Mouse (Mus musculus) liver, embryonic 11.5 days (tissue): ENCODE results near the gene Comp. TPM values are rescaled to one million over a fixed set of nuclear protein-coding genes. Genes with fewer than 3 reads are reported as not detected.

ENCODE experiments used
- ATAC-seq: fragments of 200-750 bp; cut with Nextera tagmentation; replicated peaks from 2 replicates; pipeline ENCODE4 v1.8.0; 2017; ENCODE audit warnings: moderate number of reproducible peaks, mild to moderate bottlenecking, moderate TSS enrichment, moderate library complexity; ENCODE audit not compliant: low FRiP score
- DNase-seq: peaks from one replicate; pipeline ENCODE4 v3.0.0-alpha.2; 2017; ENCODE audit warnings: low spot score
- H3K27ac ChIP-seq: fragments of 300-500 bp; sonication (generic); 2 replicates; pipeline ENCODE4 v1.5.1; 2014; ENCODE audit warnings: mild to moderate bottlenecking, low read depth, low read length, control low read depth
- H3K27me3 ChIP-seq: fragments of 300-500 bp; sonication (generic); replicated peaks from 2 replicates; pipeline ENCODE4 v1.6.1; 2014; ENCODE audit warnings: low read length, mixed read lengths; ENCODE audit not compliant: control insufficient read depth, insufficient read depth
- H3K36me3 ChIP-seq: fragments of 300-500 bp; sonication (generic); 2 replicates; pipeline ENCODE4 v1.6.1; 2014; ENCODE audit warnings: mild to moderate bottlenecking, low read length, moderate library complexity, mixed read lengths; ENCODE audit not compliant: control insufficient read depth, insufficient read depth
- H3K4me1 ChIP-seq: fragments of 300-500 bp; sonication (generic); replicated peaks from 2 replicates; pipeline ENCODE4 v1.6.1; 2014; ENCODE audit warnings: low read length, mixed read lengths; ENCODE audit not compliant: control insufficient read depth, insufficient read depth
- H3K4me2 ChIP-seq: fragments of 300-500 bp; sonication (generic); 2 replicates; pipeline ENCODE4 v1.6.1; 2014; ENCODE audit warnings: mild to moderate bottlenecking, control low read depth, moderate library complexity
- H3K4me3 ChIP-seq: fragments of 300-500 bp; sonication (generic); 2 replicates; pipeline ENCODE4 v1.5.1; 2014; ENCODE audit warnings: low read depth, low read length, control low read depth
- H3K9ac ChIP-seq: fragments of 300-500 bp; sonication (generic); 2 replicates; pipeline ENCODE4 v1.6.1; 2014; ENCODE audit warnings: low read depth, low read length, control low read depth
- H3K9me3 ChIP-seq: fragments of 300-500 bp; sonication (generic); 2 replicates; pipeline ENCODE4 v1.6.1; 2016; ENCODE audit warnings: low read length, inconsistent platforms, mixed read lengths; ENCODE audit not compliant: control insufficient read depth
- WGBS: fragments of 180-500 bp; shearing (Covaris S2); extraction: QIAGEN DNeasy Blood & Tissue Kit; methylation state at CpG from one replicate; pipeline ENCODE4 v1.1.7; 2014; 5-methylcytosine and 5-hydroxymethylcytosine counted together
- polyA plus RNA-seq: library from polyadenylated mRNA; unstranded; fragments of >200 nt; fragmentation: Nextera tagmentation; extraction: Ambion mirVana; gene quantifications from 2 replicates; pipeline ENCODE4 v1.2.1, GENCODE M21; 2014

Gene Comp
- polyA plus RNA-seq, 1 experiment from 2014 or later = 0.48 TPM

- DNase-seq (no peak), ATAC-seq (no peak)
- Histone ChIP-seq H3K4me2 (no peak overlapping the region), H3K27ac (no peak overlapping the region), H3K36me3 (no peaks in the 10 kb centered on the region), H3K9me3 (no peaks in the 10 kb centered on the region), H3K4me3 (no peak overlapping the region), H3K9ac (no peak overlapping the region), H3K27me3 (no peaks in the 10 kb centered on the region), H3K4me1 (no peaks in the 10 kb centered on the region)
- 84% methylated on average over 16 of the region's 16 CpGs for WGBS
These were observed 24.5 kb downstream of the Comp start for GRCm38 (mm10) chr8:70397611-70398563.

DNA sequence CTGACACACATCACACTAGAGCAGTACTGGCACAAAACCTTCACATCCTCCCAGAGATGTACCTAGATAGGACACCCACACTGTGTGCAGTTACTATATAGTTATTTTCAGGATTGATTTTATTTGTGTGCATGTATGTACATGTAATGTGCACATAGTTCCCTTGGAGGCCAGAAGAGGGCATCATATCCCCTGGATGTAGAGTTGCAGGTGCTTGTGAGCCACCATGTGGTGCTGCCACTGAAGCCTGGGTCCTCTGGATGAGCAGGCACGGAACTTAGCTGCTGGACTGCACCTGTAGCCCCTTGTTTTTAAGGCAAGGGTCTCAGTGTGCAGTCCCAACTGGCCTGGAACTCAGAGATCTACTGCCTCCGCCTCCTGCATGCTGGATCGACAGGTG, 30.9 kb downstream of the Comp start:
- H3K4me3 ChIP-seq = no peak overlapping the region
- peaks cover 4% of the 10 kb centered on the region; the same call in 1 of the 2 replicates for H3K36me3 ChIP-seq
- H3K4me2 ChIP-seq = no peak overlapping the region
- no peaks in the 10 kb centered on the region for H3K27me3 ChIP-seq
- ATAC-seq (no peak), DNase-seq (no peak)
- 85% methylated on average over 3 of the region's 3 CpGs for WGBS
- H3K4me1 ChIP-seq = peaks cover 17% of the 10 kb centered on the region
- H3K27ac ChIP-seq = no peak overlapping the region
- no peaks in the 10 kb centered on the region for H3K9me3 ChIP-seq
- no peak overlapping the region for H3K9ac ChIP-seq

DNA sequence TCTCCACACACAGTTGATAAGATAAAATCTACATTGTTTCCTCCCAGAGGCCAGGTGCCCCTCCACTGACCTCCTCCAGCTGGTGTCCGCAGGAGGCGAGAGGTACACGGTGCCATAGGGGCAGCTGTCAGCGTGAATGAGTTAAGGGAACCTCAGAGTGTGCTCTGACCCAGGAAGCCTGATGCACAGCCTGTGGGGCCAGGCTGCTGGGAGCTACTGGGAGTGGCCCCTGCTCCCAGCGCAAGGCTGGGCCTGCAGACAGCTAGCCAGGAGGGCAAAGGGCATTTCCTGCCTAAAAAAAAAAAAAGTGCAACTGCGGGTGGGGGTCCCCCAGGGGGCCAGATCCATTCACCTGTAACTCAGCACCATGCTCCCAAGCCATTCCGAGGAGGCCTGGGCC, 31.8 kb downstream of the Comp start:
- H3K27me3 ChIP-seq = no peaks in the 10 kb centered on the region
- no peak for ATAC-seq
- no peak overlapping the region for H3K9ac ChIP-seq
- 40% methylated on average over 7 of the region's 7 CpGs for WGBS
- H3K4me1 ChIP-seq = peaks cover 19% of the 10 kb centered on the region
- peaks cover 4% of the 10 kb centered on the region; the same call in 1 of the 2 replicates for H3K36me3 ChIP-seq
- no peak for DNase-seq
- no peak overlapping the region for H3K4me3 ChIP-seq
- H3K9me3 ChIP-seq = no peaks in the 10 kb centered on the region
- no peak overlapping the region for H3K4me2 ChIP-seq
- H3K27ac ChIP-seq = peak overlapping the region; percentile 7; the same call in 1 of the 2 replicates

- H3K9me3 ChIP-seq = no peaks in the 10 kb centered on the region
- WGBS = 81% methylated on average over 11 of the region's 11 CpGs
- no peak overlapping the region for H3K27ac ChIP-seq
- DNase-seq (no peak), ATAC-seq (no peak)
- H3K27me3 ChIP-seq = no peaks in the 10 kb centered on the region
- peak overlapping the region; percentile 16; the same call in 1 of the 2 replicates for H3K9ac ChIP-seq
- no peak overlapping the region for H3K4me2 ChIP-seq
- peaks cover 19% of the 10 kb centered on the region for H3K4me1 ChIP-seq
- peaks cover 4% of the 10 kb centered on the region; the same call in 1 of the 2 replicates for H3K36me3 ChIP-seq
- no peak overlapping the region for H3K4me3 ChIP-seq
These were observed 33.2 kb downstream of the Comp start for GRCm38 (mm10) chr8:70406427-70407069.

DNA sequence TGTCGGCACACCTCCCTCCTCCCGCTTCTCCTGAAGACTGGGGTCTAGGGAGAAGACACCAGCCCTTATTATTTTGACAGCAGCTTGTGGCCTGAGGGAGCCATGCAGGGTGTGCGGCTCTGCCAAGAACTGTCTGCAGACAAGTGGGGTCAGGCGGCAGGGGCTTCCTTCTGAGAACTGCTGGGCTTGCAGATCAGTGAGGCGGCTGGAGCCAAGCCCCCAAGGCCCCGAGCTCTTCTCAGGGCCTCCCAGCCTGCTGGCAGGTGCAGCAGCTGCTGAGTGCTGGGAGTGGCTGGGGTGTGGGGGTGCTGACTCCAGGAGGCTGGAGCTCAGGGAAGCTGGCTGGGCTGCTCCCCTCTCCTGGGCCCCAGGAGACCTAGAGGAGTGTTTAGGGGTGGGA, 34.9 kb downstream of the Comp start:
- 80% methylated on average over 6 of the region's 6 CpGs for WGBS
- Histone ChIP-seq H3K9me3 (no peaks in the 10 kb centered on the region), H3K27me3 (no peaks in the 10 kb centered on the region), H3K27ac (no peak overlapping the region), H3K4me2 (no peak overlapping the region), H3K4me1 (peaks cover 19% of the 10 kb centered on the region), H3K36me3 (peaks cover 4% of the 10 kb centered on the region; the same call in 1 of the 2 replicates), H3K9ac (no peak overlapping the region), H3K4me3 (no peak overlapping the region)
- DNase-seq (no peak), ATAC-seq (no peak)

GRCm38 (mm10) chr8:70409019-70409418, 35.7 kb downstream of the Comp start:
- Histone ChIP-seq H3K27me3 (no peaks in the 10 kb centered on the region), H3K4me1 (peaks cover 19% of the 10 kb centered on the region), H3K36me3 (peaks cover 4% of the 10 kb centered on the region; the same call in 1 of the 2 replicates), H3K9me3 (no peaks in the 10 kb centered on the region), H3K9ac (no peak overlapping the region), H3K27ac (no peak overlapping the region), H3K4me3 (no peak overlapping the region), H3K4me2 (no peak overlapping the region)
- DNase-seq (no peak), ATAC-seq (no peak)
- WGBS = 87% methylated on average over 10 of the region's 10 CpGs

GRCm38 (mm10) chr8:70409455-70409871, 36.1 kb downstream of the Comp start:
- Histone ChIP-seq H3K36me3 (peaks cover 2% of the 10 kb centered on the region; the same call in 1 of the 2 replicates), H3K9ac (no peak overlapping the region), H3K4me3 (no peak overlapping the region), H3K27ac (no peak overlapping the region), H3K4me2 (no peak overlapping the region), H3K9me3 (no peaks in the 10 kb centered on the region), H3K27me3 (no peaks in the 10 kb centered on the region), H3K4me1 (peaks cover 22% of the 10 kb centered on the region)
- WGBS = 65% methylated on average over 9 of the region's 9 CpGs
- DNase-seq (no peak), ATAC-seq (no peak)

DNA sequence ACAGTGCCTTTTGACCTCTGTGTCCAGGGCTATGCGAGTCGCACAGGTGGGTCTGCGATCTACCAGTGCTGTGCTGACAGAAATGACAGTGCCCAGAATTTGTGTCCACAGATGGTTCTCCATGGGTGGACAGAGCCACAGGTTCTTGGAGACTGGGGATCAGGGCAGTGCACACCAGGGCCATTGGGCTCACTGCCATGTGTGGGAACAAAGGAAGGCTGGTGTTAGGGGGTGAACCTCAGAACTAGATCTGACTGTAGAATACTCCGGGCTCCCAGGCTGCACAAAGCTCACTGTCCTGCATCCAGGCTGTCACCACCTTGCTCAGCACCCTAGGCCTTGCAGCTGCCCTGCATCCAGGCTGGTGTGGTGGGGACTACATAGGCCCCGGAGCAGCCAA, 36.9 kb downstream of the Comp start:
- H3K4me2 ChIP-seq = no peak overlapping the region
- ATAC-seq (no peak), DNase-seq (no peak)
- 91% methylated on average over 5 of the region's 5 CpGs for WGBS
- no peaks in the 10 kb centered on the region for H3K9me3 ChIP-seq
- no peak overlapping the region for H3K9ac ChIP-seq
- peaks cover 22% of the 10 kb centered on the region for H3K4me1 ChIP-seq
- no peaks in the 10 kb centered on the region for H3K36me3 ChIP-seq
- no peak overlapping the region for H3K4me3 ChIP-seq
- H3K27ac ChIP-seq = no peak overlapping the region
- no peaks in the 10 kb centered on the region for H3K27me3 ChIP-seq
